11 mouse cellular contexts compared by ENCODE assay signal in genomic region chr2:119692003-119692701, GRCm38 (mm10). TPM values are rescaled to one million over a fixed set of nuclear protein-coding genes. Genes with fewer than 3 reads are reported as not detected.
DNase-seq lines count a peak whose midpoint lies in the region; ATAC-seq and TF ChIP-seq lines count a peak whose summit lies in the region.
"Had no signal": no experiment of that assay in that cellular context is flagged by ENCODE, and none has a peak within 500 bp of the region (broad histone marks: within the 10 kb centered on the region; RNA-seq: fewer than 3 reads in every experiment).

No protein-coding gene starts in this region.

- peaks cover 10% of the 10 kb centered on the region; the same call in 1 of the 2 replicates for H3K36me3 ChIP-seq in forebrain, embryonic 14.5 days (ENCODE audit: control insufficient read depth, insufficient read depth, low read length)
- peaks cover 45% of the 10 kb centered on the region for H3K36me3 ChIP-seq in forebrain, embryonic 10.5 days (replicated peaks)
- H3K36me3 ChIP-seq in liver, postnatal 0 days (replicated peaks; ENCODE audit: insufficient read depth, low read length) = peaks cover 2% of the 10 kb centered on the region; the same call in 1 of the 2 replicates

- no peak overlapping the region for H3K4me2 ChIP-seq in forebrain, embryonic 14.5 days (ENCODE audit: low read length)
- no peak overlapping the region for H3K4me2 ChIP-seq in liver, postnatal 0 days (ENCODE audit: low read depth, low read length)
- H3K4me2 ChIP-seq: heart, embryonic 13.5 days; hindbrain, embryonic 15.5 days had no signal

- H3K27me3 ChIP-seq in forebrain, embryonic 14.5 days (replicated peaks; ENCODE audit: control insufficient read depth, insufficient read depth, low read length) = no peaks in the 10 kb centered on the region
- no peaks in the 10 kb centered on the region for H3K27me3 ChIP-seq in forebrain, embryonic 10.5 days (ENCODE audit: poor library complexity, severe bottlenecking)
- H3K27me3 ChIP-seq in liver, postnatal 0 days (ENCODE audit: insufficient read depth, low read length) = no peaks in the 10 kb centered on the region
- H3K27me3 ChIP-seq: heart, embryonic 13.5 days; hindbrain, embryonic 15.5 days had no signal

- no peak overlapping the region for H3K4me3 ChIP-seq in forebrain, embryonic 14.5 days (ENCODE audit: low read depth, low read length)
- H3K4me3 ChIP-seq in forebrain, embryonic 10.5 days = no peak overlapping the region
- no peak overlapping the region for H3K4me3 ChIP-seq in liver, postnatal 0 days (ENCODE audit: low read depth, low read length)
- H3K4me3 ChIP-seq: heart, embryonic 13.5 days; hindbrain, embryonic 15.5 days; limb, embryonic 10.5 days had no signal

- H3K9ac ChIP-seq in forebrain, embryonic 14.5 days (ENCODE audit: low read length) = no peak overlapping the region
- no peak overlapping the region for H3K9ac ChIP-seq in liver, postnatal 0 days (replicated peaks)
- H3K9ac ChIP-seq: heart, embryonic 13.5 days; hindbrain, embryonic 15.5 days had no signal

- peak; percentile 47 for TF ChIP-seq CTCF in liver, postnatal 0 days (IDR thresholded peaks at IDR 0.05; ENCODE audit: low read depth)

- DNase-seq in forebrain, embryonic 14.5 days (ENCODE audit: low spot score) = peak; percentile 13
- no peak for DNase-seq in forebrain, embryonic 10.5 days (ENCODE audit: extremely low spot score, low spot score)
- DNase-seq in liver, postnatal 0 days = no peak
- no peak for DNase-seq in liver
- peak; percentile 48 for DNase-seq in NIH3T3 (ENCODE audit: low read depth)
- peak; percentile 45 for DNase-seq in retina, embryonic 14.5 days (ENCODE audit: low spot score)
- DNase-seq in left cerebral cortex, adult 11 months (ENCODE audit: low spot score) = no peak
- no peak for DNase-seq in right cerebral cortex, postnatal 25 days

- WGBS in forebrain, embryonic 14.5 days = 77% methylated on average over 9 of the region's 9 CpGs
- WGBS in forebrain, embryonic 10.5 days = 83% methylated on average over 9 of the region's 9 CpGs
- WGBS in liver, postnatal 0 days (ENCODE audit: insufficient replicate concordance) = 80% methylated on average over 9 of the region's 9 CpGs

- no peaks in the 10 kb centered on the region for H3K4me1 ChIP-seq in forebrain, embryonic 14.5 days (ENCODE audit: control insufficient read depth, insufficient read depth, low read length)
- H3K4me1 ChIP-seq in forebrain, embryonic 10.5 days = no peaks in the 10 kb centered on the region
- H3K4me1 ChIP-seq in liver, postnatal 0 days (ENCODE audit: insufficient read depth) = no peaks in the 10 kb centered on the region
- H3K4me1 ChIP-seq: hindbrain, embryonic 15.5 days; limb, embryonic 10.5 days had no signal

- no peak for TF ChIP-seq EP300 in liver, postnatal 0 days (IDR thresholded peaks at IDR 0.05; ENCODE audit: low read depth)

- no peaks in the 10 kb centered on the region for H3K9me3 ChIP-seq in forebrain, embryonic 14.5 days (replicated peaks; ENCODE audit: control insufficient read depth, low read length)
- H3K9me3 ChIP-seq in forebrain, embryonic 10.5 days = no peaks in the 10 kb centered on the region
- H3K9me3 ChIP-seq in liver, postnatal 0 days (ENCODE audit: low read length) = no peaks in the 10 kb centered on the region
- H3K9me3 ChIP-seq: heart, embryonic 13.5 days; hindbrain, embryonic 15.5 days; limb, embryonic 10.5 days had no signal

- no peak for ATAC-seq in forebrain, embryonic 14.5 days
- no peak for ATAC-seq in liver, postnatal 0 days

- H3K27ac ChIP-seq in forebrain, embryonic 14.5 days (ENCODE audit: low read depth, low read length) = no peak overlapping the region
- no peak overlapping the region for H3K27ac ChIP-seq in forebrain, embryonic 10.5 days
- no peak overlapping the region for H3K27ac ChIP-seq in liver, postnatal 0 days (ENCODE audit: low read depth)
- H3K27ac ChIP-seq: heart, embryonic 13.5 days; hindbrain, embryonic 15.5 days; limb, embryonic 10.5 days had no signal

RNA-seq across cellular contexts. Expression of gene Rtf1, which starts 17.3 kb away (rescaled TPM):
- polyA plus RNA-seq in forebrain, embryonic 14.5 days (2014; fragmentation: Nextera tagmentation; extraction: Ambion mirVana) = 32.6 and 38.0 TPM in 2 replicates
- polyA plus RNA-seq in forebrain, embryonic 10.5 days (2016; fragmentation: Nextera tagmentation; extraction: Ambion mirVana) = 56.5 and 61.8 TPM in 2 replicates
- 17.0 and 19.3 TPM in 2 replicates for polyA plus RNA-seq in liver, postnatal 0 days (2015; fragmentation: Nextera tagmentation; extraction: Ambion mirVana)

RNA-seq across cellular contexts. Expression of gene Ndufaf1, which starts 29.5 kb away (rescaled TPM):
- polyA plus RNA-seq in forebrain, embryonic 14.5 days (2014; fragmentation: Nextera tagmentation; extraction: Ambion mirVana) = 36.7 and 37.6 TPM in 2 replicates
- 50.5 and 53.9 TPM in 2 replicates for polyA plus RNA-seq in forebrain, embryonic 10.5 days (2016; fragmentation: Nextera tagmentation; extraction: Ambion mirVana)
- 26.7 and 27.2 TPM in 2 replicates for polyA plus RNA-seq in liver, postnatal 0 days (2015; fragmentation: Nextera tagmentation; extraction: Ambion mirVana)

RNA-seq across cellular contexts. Expression of gene Itpka, which starts 50.0 kb away (rescaled TPM):
- 0.61 and 0.78 TPM in 2 replicates for polyA plus RNA-seq in forebrain, embryonic 14.5 days (2014; fragmentation: Nextera tagmentation; extraction: Ambion mirVana)
- polyA plus RNA-seq in forebrain, embryonic 10.5 days (2016; fragmentation: Nextera tagmentation; extraction: Ambion mirVana) = 1.2 and 1.8 TPM in 2 replicates
- 2.7 and 3.6 TPM in 2 replicates for polyA plus RNA-seq in liver, postnatal 0 days (2015; fragmentation: Nextera tagmentation; extraction: Ambion mirVana)

Comparison
In these comparisons a context has a peak if more than half of its experiments do, and no peak if none do; other contexts are left out.
1. DNase-seq: peak in forebrain, embryonic 14.5 days (single experiment), NIH3T3 (single experiment) and retina, embryonic 14.5 days (single experiment); none in forebrain, embryonic 10.5 days (single experiment), liver, postnatal 0 days (single experiment), liver (single experiment), left cerebral cortex, adult 11 months (single experiment) and right cerebral cortex, postnatal 25 days (single experiment).